Mouse (Mus musculus) Patski (cell line): Measurements from ENCODE around the gene Bcl2. TPM values are rescaled to one million over a fixed set of nuclear protein-coding genes. Genes with fewer than 3 reads are reported as not detected.

ENCODE experiments used
- ATAC-seq: fragments of 100-300 bp; one replicate; pipeline ENCODE4 v1.8.0; 2021
- CTCF ChIA-PET: fragments of 350-600 bp; sonication (Branson Sonifier 250); formaldehyde crosslinking; loops from one replicate; lab custom pipeline; 2022; ENCODE audit warnings: inconsistent platforms; lab: Charles Lee
- POLR2A ChIA-PET: fragments of 350-600 bp; sonication (Branson Sonifier 250); formaldehyde crosslinking; loops from one replicate; lab custom pipeline; 2022; ENCODE audit warnings: antibody characterized with exemption, inconsistent platforms; lab: Charles Lee
- DNase-seq: peaks from one replicate; pipeline ENCODE4 v3.0.0-alpha.2; 2011; ENCODE audit warnings: low read depth, low spot score
- H3K27me3 ChIP-seq: fragments of 371-371 bp; one replicate; pipeline ENCODE4 v1.5.1; 2021
- CTCF ChIP-seq: fragments of 100-300 bp; IDR thresholded peaks from one replicate; pipeline ENCODE4 v1.5.1; 2021
- in situ Hi-C: fragments of 300-500 bp; cut with MboI; formaldehyde crosslinking; loops from 3 replicates; pipeline ENCODE4 v1.11.1; 2018; ENCODE audit warnings: low pct_unique_long_range_greater_than_20kb, mixed read lengths
- polyA plus RNA-seq: library from polyadenylated mRNA; unstranded; gene quantifications from one replicate; pipeline ENCODE4 v1.2.3, GENCODE M21; 2021

Bcl2 gene
- polyA plus RNA-seq, 1 experiment from 2014 or later, result 11.7 TPM

GRCm38 (mm10) chr1:106715111-106716083, 1.3 kb upstream of the Bcl2 start:
- TF ChIP-seq CTCF, result no peak
- ChIA-PET CTCF (interaction anchor here (0.9 to 2.0 kb wide), 4 partner anchors 11 to 204 kb away, joined by 3 to 8 read pairs (median 5); no protein-coding TSS in a partner anchor), POLR2A (no interaction called here)
- in situ Hi-C loops, result loop anchor here (5.0 kb wide), 1 partner anchor 288 kb away; no protein-coding TSS in a partner anchor
- ATAC-seq (no peak), DNase-seq (no peak)
- H3K27me3 ChIP-seq, result no peaks in the 10 kb centered on the region

DNA sequence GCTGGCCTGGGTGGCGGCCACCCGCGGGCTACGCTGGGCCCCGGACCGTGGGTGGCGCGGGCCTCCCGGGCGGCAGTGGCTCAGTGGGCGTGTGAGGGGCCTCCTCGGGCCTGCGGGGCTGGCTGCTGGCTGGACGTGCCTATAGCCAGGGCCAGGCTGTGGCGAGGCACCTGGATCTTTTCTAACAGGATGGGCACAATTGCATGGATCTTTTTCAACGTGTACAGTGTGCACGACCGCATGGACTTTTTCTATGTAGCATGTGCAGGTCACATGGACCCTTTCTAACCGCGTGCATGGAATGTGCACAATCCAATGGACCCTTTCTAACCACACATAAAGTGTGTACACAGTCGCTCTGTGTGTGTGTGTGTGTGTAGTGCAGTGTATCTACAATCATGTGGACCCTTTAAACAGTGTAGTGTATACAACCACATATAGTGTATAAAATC, 482 bp upstream of the Bcl2 start:
- CTCF ChIA-PET, result interaction anchor here (1.0 kb wide), 1 partner anchor 203 kb away, joined by 3 read pairs; no protein-coding TSS in a partner anchor
- peak; percentile 0 for ATAC-seq
- H3K27me3 ChIP-seq, result no peaks in the 10 kb centered on the region
- in situ Hi-C loops, result loop anchor here (5.0 kb wide), 1 partner anchor 172 kb away; no protein-coding TSS in a partner anchor
- POLR2A ChIA-PET, result no interaction called here
- no peak for TF ChIP-seq CTCF
- no peak for DNase-seq

GRCm38 (mm10) chr1:106712330-106712729, 1.7 kb downstream of the Bcl2 start:
- TF ChIP-seq CTCF, result no peak
- POLR2A ChIA-PET, result interaction anchor here (0.6 to 1.9 kb wide), 4 partner anchors 11 to 83 kb away, joined by 3 to 4 read pairs (median 3); no protein-coding TSS in a partner anchor
- CTCF ChIA-PET, result interaction anchor here (0.8 to 5.4 kb wide), 24 partner anchors 10 to 641 kb away, joined by 3 to 95 read pairs (median 5); no protein-coding TSS in a partner anchor
- in situ Hi-C loops, result loop anchor here (5.0 kb wide), 1 partner anchor 170 kb away; no protein-coding TSS in a partner anchor
- H3K27me3 ChIP-seq, result no peaks in the 10 kb centered on the region
- ATAC-seq (peak; percentile 17), DNase-seq (no peak)

GRCm38 (mm10) chr1:106711356-106712125, 2.5 kb downstream of the Bcl2 start:
- ATAC-seq (no peak), DNase-seq (no peak)
- H3K27me3 ChIP-seq, result no peaks in the 10 kb centered on the region
- no peak for TF ChIP-seq CTCF
- in situ Hi-C loops, result loop anchor here (5.0 kb wide), 1 partner anchor 169 kb away; no protein-coding TSS in a partner anchor
- POLR2A ChIA-PET, result interaction anchor here (0.6 to 1.9 kb wide), 5 partner anchors 10 to 347 kb away, joined by 3 to 6 read pairs (median 4); no protein-coding TSS in a partner anchor
- CTCF ChIA-PET, result interaction anchor here (0.7 to 5.4 kb wide), 29 partner anchors 9 to 640 kb away, joined by 3 to 95 read pairs (median 5); no protein-coding TSS in a partner anchor

DNA sequence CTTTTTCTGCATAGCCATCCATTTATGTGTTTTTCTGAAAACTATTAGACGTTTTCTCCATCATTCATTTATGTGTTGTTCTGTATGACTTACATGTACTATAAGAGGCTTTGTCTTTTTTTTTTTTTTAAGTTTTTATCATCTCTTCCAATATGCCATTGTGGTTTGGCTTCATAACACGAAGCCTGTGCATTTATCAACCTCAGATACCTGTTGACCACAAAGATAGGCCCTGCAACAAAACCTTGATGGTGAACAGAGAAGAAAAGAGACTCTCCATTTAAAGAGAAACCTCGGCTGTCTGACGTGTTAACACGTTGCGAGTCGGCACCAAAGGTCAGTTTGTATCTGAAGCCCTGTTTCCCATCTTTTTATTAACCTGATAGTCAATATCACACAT, 3.9 kb downstream of the Bcl2 start:
- in situ Hi-C loops, result loop anchor here (5.0 kb wide), 1 partner anchor 168 kb away; no protein-coding TSS in a partner anchor
- DNase-seq (no peak), ATAC-seq (no peak)
- CTCF ChIA-PET, result interaction anchor here (1.1 to 5.4 kb wide), 3 partner anchors 81 to 170 kb away, joined by 3 to 95 read pairs (median 12); no protein-coding TSS in a partner anchor
- TF ChIP-seq CTCF, result no peak
- no peaks in the 10 kb centered on the region for H3K27me3 ChIP-seq
- POLR2A ChIA-PET, result interaction anchor here (0.6 kb wide), 1 partner anchor 14 kb away, joined by 4 read pairs; no protein-coding TSS in a partner anchor

- ChIA-PET CTCF (interaction anchor here (1.1 to 2.5 kb wide), 6 partner anchors 11 to 164 kb away, joined by 3 to 7 read pairs (median 4); no protein-coding TSS in a partner anchor), POLR2A (interaction anchor here (0.8 kb wide), 1 partner anchor 1300 kb away, joined by 8 read pairs; no protein-coding TSS in a partner anchor)
- no peak for TF ChIP-seq CTCF
- in situ Hi-C loops, result no loop called here
- no peak for ATAC-seq
- H3K27me3 ChIP-seq, result no peaks in the 10 kb centered on the region
- DNase-seq, result no peak
These were observed 6.8 kb downstream of the Bcl2 start for GRCm38 (mm10) chr1:106707036-106707880.

GRCm38 (mm10) chr1:106703183-106703582, 10.9 kb downstream of the Bcl2 start:
- ChIA-PET CTCF (interaction anchor here (1.0 to 4.1 kb wide), 4 partner anchors 9 to 76 kb away, joined by 3 to 17 read pairs (median 4); no protein-coding TSS in a partner anchor), POLR2A (no interaction called here)
- in situ Hi-C loops, result loop anchor here (5.0 kb wide), 1 partner anchor 71 kb away; no protein-coding TSS in a partner anchor
- TF ChIP-seq CTCF, result no peak
- DNase-seq (no peak), ATAC-seq (no peak)
- H3K27me3 ChIP-seq, result no peaks in the 10 kb centered on the region

DNA sequence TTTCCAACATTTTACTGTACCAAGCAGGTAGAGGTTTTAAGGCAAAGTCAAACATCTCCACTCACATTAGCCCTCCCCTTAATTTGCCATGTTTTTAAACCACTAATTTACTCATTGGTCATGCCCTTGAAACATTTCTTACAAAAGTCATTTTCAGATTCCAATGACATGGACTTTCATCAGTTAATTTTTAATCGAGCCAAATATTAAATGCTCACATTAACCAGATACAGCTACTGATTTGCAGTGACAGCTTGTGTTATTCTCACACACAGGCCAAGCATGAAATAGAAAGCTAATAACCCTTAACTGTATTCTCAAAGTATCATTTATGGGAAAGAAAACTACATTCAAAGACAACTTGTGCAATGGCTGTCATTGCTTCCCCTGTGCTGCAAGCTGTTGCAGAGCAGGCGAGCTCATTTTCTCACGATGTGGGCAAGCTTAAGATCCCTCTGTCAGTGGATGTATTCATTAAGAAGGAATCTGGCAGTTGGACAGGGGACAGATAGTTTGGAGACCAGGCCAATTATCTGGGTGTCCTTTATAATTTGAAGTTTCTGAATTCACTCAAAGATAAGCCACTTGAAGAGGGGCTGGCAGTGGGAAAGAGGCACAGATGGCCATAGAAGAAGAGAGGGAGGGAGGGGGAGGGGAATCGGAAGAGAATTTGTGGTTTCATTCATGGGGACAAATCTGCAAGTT, 11.5 kb downstream of the Bcl2 start:
- TF ChIP-seq CTCF, result no peak
- ChIA-PET CTCF (interaction anchor here (1.0 to 4.1 kb wide), 5 partner anchors 10 to 74 kb away, joined by 3 to 17 read pairs (median 5); no protein-coding TSS in a partner anchor), POLR2A (interaction anchor here (1.7 kb wide), 1 partner anchor 10 kb away, joined by 4 read pairs; no protein-coding TSS in a partner anchor)
- ATAC-seq (peak; percentile 85), DNase-seq (no peak)
- in situ Hi-C loops, result loop anchor here (5.0 kb wide), 1 partner anchor 70 kb away; no protein-coding TSS in a partner anchor
- no peaks in the 10 kb centered on the region for H3K27me3 ChIP-seq
